Mouse (Mus musculus): ENCODE measurements around the gene Ifitm6. TPM values are rescaled to one million over a fixed set of nuclear protein-coding genes. Genes with fewer than 3 reads are reported as not detected.

Ifitm6 gene
- polyA plus RNA-seq, 1 experiment from 2014 or later: 0.97 TPM

Other genes starting within 250 kb of the Ifitm6 start
- gene Syce1, start 230.1 kb downstream of the Ifitm6 start, polyA plus RNA-seq (2014; fragmentation: Nextera tagmentation; extraction: Ambion mirVana): 0.31 TPM in 1 of 2 replicates, not detected in the other
- gene Zfp941, start 195.7 kb downstream of the Ifitm6 start, polyA plus RNA-seq (2014; fragmentation: Nextera tagmentation; extraction: Ambion mirVana): 0.75 and 0.86 TPM in 2 replicates
- gene Urah, start 182.9 kb downstream of the Ifitm6 start, polyA plus RNA-seq (2014; fragmentation: Nextera tagmentation; extraction: Ambion mirVana): not detected in 2 replicates
- not detected in 2 replicates for gene Scgb1c1, start 172.4 kb downstream of the Ifitm6 start, polyA plus RNA-seq (2014; fragmentation: Nextera tagmentation; extraction: Ambion mirVana)
- gene Odf3, start 170.1 kb downstream of the Ifitm6 start, polyA plus RNA-seq (2014; fragmentation: Nextera tagmentation; extraction: Ambion mirVana): 0.12 TPM in 1 of 2 replicates, not detected in the other
- not detected in 2 replicates for gene Gm45785, start 161.6 kb downstream of the Ifitm6 start, polyA plus RNA-seq (2014; fragmentation: Nextera tagmentation; extraction: Ambion mirVana)
- 40.5 and 42.8 TPM in 2 replicates for gene Ric8a, start 161.0 kb downstream of the Ifitm6 start, polyA plus RNA-seq (2014; fragmentation: Nextera tagmentation; extraction: Ambion mirVana)
- gene Bet1l, start 160.3 kb downstream of the Ifitm6 start, polyA plus RNA-seq (2014; fragmentation: Nextera tagmentation; extraction: Ambion mirVana): 35.0 and 39.5 TPM in 2 replicates
- 55.4 and 120 TPM in 2 replicates for gene Psmd13, start 136.0 kb downstream of the Ifitm6 start, polyA plus RNA-seq (2014; fragmentation: Nextera tagmentation; extraction: Ambion mirVana)
- gene Sirt3, start 135.6 kb downstream of the Ifitm6 start, polyA plus RNA-seq (2014; fragmentation: Nextera tagmentation; extraction: Ambion mirVana): 48.4 and 57.2 TPM in 2 replicates
- gene Cox8b, start 117.5 kb downstream of the Ifitm6 start, polyA plus RNA-seq (2014; fragmentation: Nextera tagmentation; extraction: Ambion mirVana): 375 and 378 TPM in 2 replicates
- gene Nlrp6, start 97.0 kb downstream of the Ifitm6 start, polyA plus RNA-seq (2014; fragmentation: Nextera tagmentation; extraction: Ambion mirVana): not detected in 2 replicates
- gene Pgghg, start 76.5 kb downstream of the Ifitm6 start, polyA plus RNA-seq (2014; fragmentation: Nextera tagmentation; extraction: Ambion mirVana): 11.4 and 13.0 TPM in 2 replicates
- gene Ifitm5, start 67.6 kb downstream of the Ifitm6 start, polyA plus RNA-seq (2014; fragmentation: Nextera tagmentation; extraction: Ambion mirVana): 0.65 and 0.82 TPM in 2 replicates
- not detected in 2 replicates for gene Gm45717, start 62.0 kb downstream of the Ifitm6 start, polyA plus RNA-seq (2014; fragmentation: Nextera tagmentation; extraction: Ambion mirVana)
- 615 and 692 TPM in 2 replicates for gene Ifitm2, start 61.9 kb downstream of the Ifitm6 start, polyA plus RNA-seq (2014; fragmentation: Nextera tagmentation; extraction: Ambion mirVana)
- gene Ifitm1, start 50.7 kb downstream of the Ifitm6 start, polyA plus RNA-seq (2014; fragmentation: Nextera tagmentation; extraction: Ambion mirVana): 7.4 and 8.3 TPM in 2 replicates
- gene Ifitm3, start 7.2 kb downstream of the Ifitm6 start, polyA plus RNA-seq (2014; fragmentation: Nextera tagmentation; extraction: Ambion mirVana): 89.6 and 105 TPM in 2 replicates
- gene Gm17387, start 11.2 kb upstream of the Ifitm6 start, polyA plus RNA-seq (2014; fragmentation: Nextera tagmentation; extraction: Ambion mirVana): not detected in 2 replicates
- 0.27 and 0.66 TPM in 2 replicates for gene B4galnt4, start 43.2 kb upstream of the Ifitm6 start, polyA plus RNA-seq (2014; fragmentation: Nextera tagmentation; extraction: Ambion mirVana)
- 0.23 TPM in 1 of 2 replicates, not detected in the other for gene Pkp3, start 60.3 kb upstream of the Ifitm6 start, polyA plus RNA-seq (2014; fragmentation: Nextera tagmentation; extraction: Ambion mirVana)
- gene Sigirr, start 82.6 kb upstream of the Ifitm6 start, polyA plus RNA-seq (2014; fragmentation: Nextera tagmentation; extraction: Ambion mirVana): 2.8 TPM in 2 replicates
- gene Ano9, start 99.9 kb upstream of the Ifitm6 start, polyA plus RNA-seq (2014; fragmentation: Nextera tagmentation; extraction: Ambion mirVana): 0.34 TPM in 1 of 2 replicates, not detected in the other
- gene Ptdss2, start 104.5 kb upstream of the Ifitm6 start, polyA plus RNA-seq (2014; fragmentation: Nextera tagmentation; extraction: Ambion mirVana): 51.8 and 65.6 TPM in 2 replicates
- gene Rnh1, start 154.9 kb upstream of the Ifitm6 start, polyA plus RNA-seq (2014; fragmentation: Nextera tagmentation; extraction: Ambion mirVana): 109 and 116 TPM in 2 replicates
- 93.9 and 96.7 TPM in 2 replicates for gene Hras, start 176.1 kb upstream of the Ifitm6 start, polyA plus RNA-seq (2014; fragmentation: Nextera tagmentation; extraction: Ambion mirVana)
- 1.6 and 2.8 TPM in 2 replicates for gene Lrrc56, start 176.2 kb upstream of the Ifitm6 start, polyA plus RNA-seq (2014; fragmentation: Nextera tagmentation; extraction: Ambion mirVana)
- 0.46 and 0.62 TPM in 2 replicates for gene Lmntd2, start 196.2 kb upstream of the Ifitm6 start, polyA plus RNA-seq (2014; fragmentation: Nextera tagmentation; extraction: Ambion mirVana)
- 12.1 and 12.4 TPM in 2 replicates for gene Rassf7, start 197.9 kb upstream of the Ifitm6 start, polyA plus RNA-seq (2014; fragmentation: Nextera tagmentation; extraction: Ambion mirVana)
- 41.3 and 44.4 TPM in 2 replicates for gene Phrf1, start 210.9 kb upstream of the Ifitm6 start, polyA plus RNA-seq (2014; fragmentation: Nextera tagmentation; extraction: Ambion mirVana)
- gene Irf7, start 248.6 kb upstream of the Ifitm6 start, polyA plus RNA-seq (2014; fragmentation: Nextera tagmentation; extraction: Ambion mirVana): 2.8 and 4.7 TPM in 2 replicates